Mouse (Mus musculus) embryonic facial prominence, embryonic 15.5 days (tissue): ENCODE results near the gene Olfr523. TPM values are rescaled to one million over a fixed set of nuclear protein-coding genes. Genes with fewer than 3 reads are reported as not detected.
"Not testable (repeated sequence)": the region's sequence is repeated elsewhere in the genome, so short reads cannot be mapped to it uniquely, and the experiment has no call there.

ENCODE experiments used
- ATAC-seq: fragments of 200-750 bp; cut with Nextera tagmentation; 2 replicates; pipeline ENCODE4 v1.8.0; 2017; ENCODE audit warnings: low read depth, moderate TSS enrichment; ENCODE audit not compliant: insufficient number of reproducible peaks, low FRiP score, low TSS enrichment
- H3K27ac ChIP-seq: fragments of 300-500 bp; sonication (generic); replicated peaks from 2 replicates; pipeline ENCODE4 v1.5.1; 2015; ENCODE audit warnings: mild to moderate bottlenecking, inconsistent platforms
- H3K27me3 ChIP-seq: fragments of 300-500 bp; sonication (generic); 2 replicates; pipeline ENCODE4 v1.6.1; 2015; ENCODE audit warnings: inconsistent platforms
- H3K36me3 ChIP-seq: fragments of 300-500 bp; sonication (generic); 2 replicates; pipeline ENCODE4 v1.6.1; 2015; ENCODE audit warnings: mild to moderate bottlenecking, inconsistent platforms
- H3K4me1 ChIP-seq: fragments of 300-500 bp; sonication (generic); 2 replicates; pipeline ENCODE4 v1.6.1; 2015; ENCODE audit warnings: inconsistent platforms
- H3K4me2 ChIP-seq: fragments of 300-500 bp; sonication (generic); replicated peaks from 2 replicates; pipeline ENCODE4 v1.6.1; 2015; ENCODE audit warnings: mild to moderate bottlenecking, inconsistent platforms
- H3K4me3 ChIP-seq: fragments of 300-500 bp; sonication (generic); replicated peaks from 2 replicates; pipeline ENCODE4 v1.5.1; 2015; ENCODE audit warnings: mild to moderate bottlenecking, inconsistent platforms
- H3K9ac ChIP-seq: fragments of 300-500 bp; sonication (generic); 2 replicates; pipeline ENCODE4 v1.6.1; 2015; ENCODE audit warnings: inconsistent platforms
- H3K9me3 ChIP-seq: fragments of 300-500 bp; sonication (generic); replicated peaks from 2 replicates; pipeline ENCODE4 v1.6.1; 2016; ENCODE audit warnings: inconsistent platforms
- WGBS: fragments of 180-500 bp; shearing (Covaris S2); methylation state at CpG from one replicate; pipeline ENCODE4 v1.1.7; 2015; 5-methylcytosine and 5-hydroxymethylcytosine counted together
- polyA plus RNA-seq: library from polyadenylated mRNA; unstranded; fragments of >200 nt; fragmentation: Nextera tagmentation; extraction: Ambion mirVana; gene quantifications from 2 replicates; pipeline ENCODE4 v1.2.1, GENCODE M21; 2015

The Olfr523 gene
- 0.39 and 0.57 TPM in 2 replicates for polyA plus RNA-seq

GRCm38 (mm10) chr7:140172936-140173335, at the start of gene Olfr523:
Olfr523 (plus strand) TSS chr7:140173217.
- no peaks in the 10 kb centered on the region for H3K36me3 ChIP-seq
- H3K27me3 ChIP-seq = no peaks in the 10 kb centered on the region
- H3K9me3 ChIP-seq = no peaks in the 10 kb centered on the region
- no peak for ATAC-seq
- H3K9ac ChIP-seq = no peak within 1 kb of the TSS
- H3K4me1 ChIP-seq = no peaks in the 10 kb centered on the region
- H3K4me3 ChIP-seq = no peak within 1 kb of the TSS
- H3K4me2 ChIP-seq = no peak within 1 kb of the TSS
- WGBS = 20% methylated on average over 1 of the region's 1 CpGs
- no peak within 1 kb of the TSS for H3K27ac ChIP-seq

DNA sequence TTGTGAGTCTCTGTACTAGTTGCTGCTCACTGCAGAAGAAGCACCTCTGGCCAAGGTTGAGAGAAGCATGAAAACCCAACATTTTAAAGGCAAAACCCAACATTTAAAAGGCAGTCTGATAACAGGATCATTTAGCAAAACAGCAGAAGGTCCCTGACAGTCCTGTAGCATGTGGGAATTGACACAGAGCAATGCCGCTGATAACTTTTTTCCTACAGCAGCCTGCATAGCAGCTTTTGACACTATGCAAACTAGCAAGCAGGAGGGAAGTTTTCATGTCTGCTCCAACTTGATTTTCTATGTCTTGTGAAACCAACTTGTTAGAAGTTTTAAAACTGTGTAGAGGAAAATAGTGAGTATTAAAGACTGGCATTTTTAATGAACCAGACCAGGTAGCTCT, 48.6 kb upstream of the Olfr523 start:
- Histone ChIP-seq H3K9ac (no peak overlapping the region), H3K27me3 (0 out of 2 replicates have a peak, but pooled peaks cover 3% of the 10 kb centered on the region), H3K4me1 (peaks cover 16% of the 10 kb centered on the region), H3K27ac (no peak overlapping the region), H3K36me3 (0 out of 2 replicates have a peak, but pooled peaks cover 5% of the 10 kb centered on the region), H3K9me3 (no peaks in the 10 kb centered on the region), H3K4me3 (no peak overlapping the region), H3K4me2 (no peak overlapping the region)
- no peak for ATAC-seq
- WGBS = 93% methylated on average over 1 of the region's 1 CpGs

DNA sequence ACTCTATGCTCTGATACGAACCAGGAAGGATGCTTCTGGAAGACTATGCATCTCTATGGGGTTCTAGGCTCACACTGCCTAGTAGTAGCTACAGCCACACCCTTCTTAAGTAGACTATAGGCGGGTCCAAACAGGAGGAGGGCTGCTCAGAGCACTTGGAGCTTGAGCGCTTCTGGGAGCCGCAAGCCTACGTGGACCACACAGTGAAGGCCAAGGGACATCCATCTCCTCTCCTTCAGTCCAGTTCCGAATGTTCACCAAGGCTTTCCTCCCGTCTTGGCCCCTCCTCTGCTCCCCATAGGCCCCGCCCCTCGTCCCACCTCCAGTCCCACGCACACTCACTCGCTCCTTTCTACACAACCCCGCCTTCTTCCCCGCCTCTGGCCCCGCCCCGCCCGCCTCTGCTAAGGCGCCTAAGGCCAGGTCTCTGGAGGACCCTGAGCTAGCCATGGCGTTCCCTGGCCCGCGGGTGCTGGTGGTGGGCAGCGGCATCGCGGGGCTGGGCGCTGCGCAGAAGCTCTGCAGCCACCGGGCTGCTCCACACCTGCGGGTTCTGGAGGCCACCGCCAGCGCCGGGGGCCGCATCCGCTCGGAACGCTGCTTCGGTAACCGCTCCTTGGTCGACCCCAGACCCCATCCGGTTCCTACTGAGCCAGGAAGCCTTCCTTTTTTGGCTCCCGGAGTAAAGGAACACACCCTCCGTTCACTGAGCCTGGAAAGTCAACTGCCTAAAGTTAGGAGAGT, 47.6 kb upstream of the Olfr523 start:
- Histone ChIP-seq H3K4me2 (peak overlapping the region; percentile 74), H3K4me1 (peaks cover 16% of the 10 kb centered on the region), H3K36me3 (peaks cover 15% of the 10 kb centered on the region), H3K4me3 (peak overlapping the region; percentile 91), H3K27ac (0 out of 2 replicates have a peak overlapping the region, but pooled peaks have one; percentile 31), H3K9ac (peak overlapping the region; percentile 93), H3K9me3 (no peaks in the 10 kb centered on the region), H3K27me3 (0 out of 2 replicates have a peak, but pooled peaks cover 3% of the 10 kb centered on the region)
- WGBS = 2% methylated on average over 40 of the region's 40 CpGs
- peak; percentile 97 for ATAC-seq

GRCm38 (mm10) chr7:140126022-140126350, 47.0 kb upstream of the Olfr523 start:
- no peaks in the 10 kb centered on the region for H3K9me3 ChIP-seq
- peak overlapping the region; percentile 91 for H3K4me3 ChIP-seq
- ATAC-seq = no peak
- 0 out of 2 replicates have a peak, but pooled peaks cover 3% of the 10 kb centered on the region for H3K27me3 ChIP-seq
- H3K36me3 ChIP-seq = peaks cover 20% of the 10 kb centered on the region
- 0 out of 2 replicates have a peak overlapping the region, but pooled peaks have one; percentile 31 for H3K27ac ChIP-seq
- H3K9ac ChIP-seq = peak overlapping the region; percentile 93
- peaks cover 16% of the 10 kb centered on the region for H3K4me1 ChIP-seq
- 4% methylated on average over 5 of the region's 5 CpGs for whole genome bisulfite sequencing
- H3K4me2 ChIP-seq = peak overlapping the region; percentile 74

- Histone ChIP-seq H3K4me3 (no peak overlapping the region), H3K9me3 (no peaks in the 10 kb centered on the region), H3K36me3 (peaks cover 20% of the 10 kb centered on the region), H3K27ac (no peak overlapping the region), H3K4me2 (0 out of 2 replicates have a peak overlapping the region, but pooled peaks have one; percentile 19), H3K9ac (no peak overlapping the region), H3K4me1 (peaks cover 16% of the 10 kb centered on the region), H3K27me3 (no peaks in the 10 kb centered on the region)
- no peak for ATAC-seq
- WGBS = 74% methylated on average over 3 of the region's 3 CpGs
Measured at GRCm38 (mm10) chr7:140126934-140127333, 46.1 kb upstream of the Olfr523 start.

DNA sequence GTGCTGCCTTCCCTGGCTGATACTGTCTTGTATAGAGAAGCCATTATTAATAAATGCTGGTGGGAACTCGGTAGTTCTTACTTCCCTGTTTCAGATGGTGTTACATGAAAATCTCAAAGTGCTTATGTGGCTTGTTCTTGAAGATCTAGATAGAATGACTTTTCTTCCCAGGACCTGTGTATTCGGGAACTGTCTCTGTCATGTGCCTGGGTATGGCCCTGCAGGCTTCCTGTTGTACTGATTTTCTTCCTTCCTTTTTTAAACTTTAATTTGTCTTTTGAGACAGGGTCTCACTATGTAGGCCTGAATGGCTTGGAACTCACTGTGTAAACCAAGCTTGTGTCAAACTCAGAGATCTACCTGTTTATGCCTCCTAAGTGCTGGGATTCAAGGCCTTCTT, 45.1 kb upstream of the Olfr523 start:
- peaks cover 16% of the 10 kb centered on the region for H3K4me1 ChIP-seq
- no peaks in the 10 kb centered on the region for H3K9me3 ChIP-seq
- H3K4me3 ChIP-seq = no peak overlapping the region
- H3K4me2 ChIP-seq = no peak overlapping the region
- H3K27me3 ChIP-seq = no peaks in the 10 kb centered on the region
- peaks cover 20% of the 10 kb centered on the region for H3K36me3 ChIP-seq
- no peak overlapping the region for H3K27ac ChIP-seq
- ATAC-seq = no peak
- no peak overlapping the region for H3K9ac ChIP-seq
- 87% methylated on average over 2 of the region's 2 CpGs for WGBS

DNA sequence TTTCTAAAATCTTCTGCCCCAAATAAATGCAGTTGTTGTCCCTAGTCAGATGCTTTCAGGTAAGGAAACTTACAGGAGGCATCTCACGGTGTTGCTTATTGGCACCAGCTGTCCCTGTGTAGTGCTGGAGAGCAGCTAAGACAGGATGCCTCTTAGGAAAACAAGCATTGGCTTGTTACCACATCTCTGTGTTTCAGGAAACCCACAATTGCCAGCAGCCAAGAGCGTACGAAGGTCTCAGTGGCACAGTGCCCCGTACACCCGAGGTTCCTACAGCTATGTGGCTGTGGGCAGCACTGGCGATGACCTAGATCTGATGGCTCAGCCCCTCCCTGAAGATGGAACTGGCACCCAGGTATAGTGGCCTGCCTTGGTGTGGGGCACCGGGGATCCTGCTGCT, 40.8 kb upstream of the Olfr523 start:
- not testable (repeated sequence) for H3K9ac ChIP-seq, H3K4me2 ChIP-seq, H3K27ac ChIP-seq, ATAC-seq, H3K4me3 ChIP-seq, H3K27me3 ChIP-seq, H3K4me1 ChIP-seq, H3K9me3 ChIP-seq
- WGBS = 83% methylated on average over 7 of the region's 7 CpGs
- H3K36me3 ChIP-seq = peaks cover 29% of the 10 kb centered on the region

DNA sequence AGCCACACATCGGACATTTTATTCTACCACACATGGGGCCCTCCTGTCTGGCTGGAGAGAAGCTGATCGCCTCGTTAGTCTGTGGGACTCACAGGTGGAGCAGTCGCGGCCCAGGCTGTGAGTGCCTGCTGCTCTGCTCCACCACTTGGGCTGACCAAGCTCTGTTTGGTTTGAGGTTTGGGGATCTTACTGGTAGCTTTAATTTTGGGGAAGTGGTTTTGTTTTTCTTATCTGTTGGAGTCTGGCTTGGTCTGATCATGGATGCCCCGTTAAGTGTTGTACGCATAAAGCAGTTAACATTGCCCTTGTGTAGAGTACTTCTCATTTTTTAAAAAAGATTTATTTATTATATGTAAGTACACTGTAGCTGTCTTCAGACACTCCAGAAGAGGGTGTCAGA, 39.0 kb upstream of the Olfr523 start:
- WGBS = 94% methylated on average over 7 of the region's 7 CpGs
- H3K4me1 ChIP-seq, ATAC-seq: not testable (repeated sequence)

GRCm38 (mm10) chr7:140135106-140135770, 37.8 kb upstream of the Olfr523 start:
- H3K36me3 ChIP-seq = peaks cover 17% of the 10 kb centered on the region
- whole genome bisulfite sequencing = 78% methylated on average over 5 of the region's 5 CpGs
- no peak for ATAC-seq

More for the DNA sequence above, 39.0 kb upstream of the Olfr523 start:
- not testable (repeated sequence) for H3K27ac ChIP-seq, H3K9ac ChIP-seq, H3K4me3 ChIP-seq, H3K4me2 ChIP-seq, H3K9me3 ChIP-seq, H3K27me3 ChIP-seq
- peaks cover 24% of the 10 kb centered on the region for H3K36me3 ChIP-seq

DNA sequence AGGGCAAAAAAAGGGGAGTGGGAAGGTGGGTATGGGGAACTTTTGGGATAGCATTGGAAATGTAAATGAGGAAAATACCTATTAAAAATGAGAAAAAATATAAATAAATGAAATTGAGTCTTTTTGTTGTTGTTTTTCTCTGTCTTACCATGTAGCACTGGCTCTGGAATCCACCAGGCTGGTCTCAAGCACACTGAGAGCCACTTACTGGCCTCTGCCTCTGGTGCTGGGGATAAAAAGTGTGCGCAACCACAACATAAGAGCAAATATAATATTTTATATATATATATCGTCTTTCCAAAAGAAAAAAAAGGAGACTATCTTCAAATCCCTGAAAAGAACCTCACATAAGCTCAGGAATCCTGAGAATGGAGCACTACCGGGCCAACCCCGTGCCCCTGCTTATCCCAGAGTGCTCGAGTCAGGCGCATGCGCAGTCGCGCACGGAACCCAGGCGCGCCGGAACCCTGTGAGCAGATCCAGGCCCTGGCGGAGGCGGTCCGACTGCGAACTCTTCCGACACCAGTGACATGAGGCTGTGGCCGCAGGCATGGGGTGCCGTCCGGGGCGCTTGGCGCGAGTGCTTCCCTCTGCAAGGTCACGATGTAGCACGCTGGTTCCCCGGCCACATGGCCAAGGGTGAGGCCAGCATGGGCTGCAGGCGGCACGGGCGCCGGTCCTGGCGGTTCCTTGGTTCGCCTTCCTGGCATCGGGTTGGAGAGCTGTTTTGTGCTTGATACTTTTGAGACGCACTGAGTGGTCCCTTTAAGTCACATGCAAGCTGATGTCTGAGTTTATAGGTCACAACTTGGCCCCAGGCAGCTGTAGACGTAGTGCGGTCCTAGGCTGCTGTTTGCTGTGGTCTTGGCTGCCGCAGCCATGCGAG, 35.6 kb upstream of the Olfr523 start, which contains the start of gene Mtg1:
Mtg1 (plus strand) TSS at position 430 of the 886 bp plus-strand sequence.
- Histone ChIP-seq H3K27me3 (no peaks in the 10 kb centered on the region), H3K9me3 (no peaks in the 10 kb centered on the region), H3K36me3 (peaks cover 9% of the 10 kb centered on the region), H3K4me3 (peak within 1 kb of the TSS; percentile 60), H3K9ac (peak within 1 kb of the TSS; percentile 66), H3K4me1 (peaks cover 4% of the 10 kb centered on the region; the same call in 1 of the 2 replicates), H3K4me2 (peak within 1 kb of the TSS; percentile 83), H3K27ac (peak within 1 kb of the TSS; percentile 85)
- ATAC-seq = peak; percentile 97
- WGBS = 2% methylated on average over 39 of the region's 39 CpGs

More at GRCm38 (mm10) chr7:140135106-140135770, 37.8 kb upstream of the Olfr523 start:
- H3K4me1 ChIP-seq = peaks cover 4% of the 10 kb centered on the region; the same call in 1 of the 2 replicates
- no peaks in the 10 kb centered on the region for H3K27me3 ChIP-seq
- no peak overlapping the region for H3K4me3 ChIP-seq
- H3K27ac ChIP-seq = no peak overlapping the region
- H3K9me3 ChIP-seq = no peaks in the 10 kb centered on the region
- no peak overlapping the region for H3K4me2 ChIP-seq
- no peak overlapping the region for H3K9ac ChIP-seq

DNA sequence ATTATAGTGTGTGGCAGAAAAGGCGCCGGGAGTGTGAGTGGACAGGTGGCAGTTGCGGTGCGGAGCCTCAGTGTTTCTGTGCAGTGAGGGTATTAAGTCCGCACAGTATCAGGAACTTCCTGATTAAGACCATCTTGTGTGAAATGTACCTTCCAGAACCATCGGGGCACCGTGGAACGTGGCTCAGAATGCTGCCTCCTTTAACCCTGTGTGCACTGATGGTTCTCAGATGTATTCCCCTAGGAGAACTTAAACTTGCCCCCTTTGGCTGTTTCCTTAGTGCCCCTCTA, 35.1 kb upstream of the Olfr523 start:
- under 1% methylated on average over 8 of the region's 8 CpGs for WGBS
- H3K9ac ChIP-seq = peak overlapping the region; percentile 66

More for the DNA sequence above, 35.1 kb upstream of the Olfr523 start:
- H3K27me3 ChIP-seq = no peaks in the 10 kb centered on the region
- H3K4me3 ChIP-seq = peak overlapping the region; percentile 60
- H3K27ac ChIP-seq = peak overlapping the region; percentile 85
- H3K4me1 ChIP-seq = peaks cover 4% of the 10 kb centered on the region; the same call in 1 of the 2 replicates
- no peaks in the 10 kb centered on the region for H3K9me3 ChIP-seq
- peaks cover 9% of the 10 kb centered on the region for H3K36me3 ChIP-seq
- H3K4me2 ChIP-seq = peak overlapping the region; percentile 83
- no peak for ATAC-seq
